Mouse (Mus musculus): ENCODE data around the gene Zfr.

- no peak for TF ChIP-seq USF1 (IDR thresholded peaks at IDR 0.05; ENCODE audit: low read depth)
- TF ChIP-seq MAX (IDR thresholded peaks at IDR 0.05; ENCODE audit: low read depth): no peak
- TF ChIP-seq POLR2AphosphoS2 (IDR thresholded peaks at IDR 0.05; ENCODE audit: insufficient read length, low read depth): no peak
- TF ChIP-seq MYOG (IDR thresholded peaks at IDR 0.05; ENCODE audit: control insufficient read depth in 1 of 3, insufficient read depth in 1 of 3, insufficient read length in 2 of 3, low read depth in 2 of 3): no peak
Observed at GRCm38 (mm10) chr15:12091781-12092458, 25.7 kb upstream of the Zfr start.
